Mouse (Mus musculus) liver, embryonic 14.5 days (tissue): ENCODE data around the gene Phlpp1.

Experiments used
- CTCF ChIP-seq: IDR thresholded peaks from 2 replicates; pipeline ENCODE4 v1.5.1; 2016; ENCODE audit warnings: antibody characterized with exemption, low read depth, control low read depth
- EP300 ChIP-seq: IDR thresholded peaks from 2 replicates; pipeline ENCODE4 v1.6.1; 2016; ENCODE audit warnings: antibody characterized with exemption, low read depth

GRCm38 (mm10) chr1:106145565-106146190, 25.9 kb upstream of the Phlpp1 start:
- TF ChIP-seq EP300 = no peak
- TF ChIP-seq CTCF = no peak
